Mouse (Mus musculus): ENCODE measurements around the gene Eif3k.

DNA sequence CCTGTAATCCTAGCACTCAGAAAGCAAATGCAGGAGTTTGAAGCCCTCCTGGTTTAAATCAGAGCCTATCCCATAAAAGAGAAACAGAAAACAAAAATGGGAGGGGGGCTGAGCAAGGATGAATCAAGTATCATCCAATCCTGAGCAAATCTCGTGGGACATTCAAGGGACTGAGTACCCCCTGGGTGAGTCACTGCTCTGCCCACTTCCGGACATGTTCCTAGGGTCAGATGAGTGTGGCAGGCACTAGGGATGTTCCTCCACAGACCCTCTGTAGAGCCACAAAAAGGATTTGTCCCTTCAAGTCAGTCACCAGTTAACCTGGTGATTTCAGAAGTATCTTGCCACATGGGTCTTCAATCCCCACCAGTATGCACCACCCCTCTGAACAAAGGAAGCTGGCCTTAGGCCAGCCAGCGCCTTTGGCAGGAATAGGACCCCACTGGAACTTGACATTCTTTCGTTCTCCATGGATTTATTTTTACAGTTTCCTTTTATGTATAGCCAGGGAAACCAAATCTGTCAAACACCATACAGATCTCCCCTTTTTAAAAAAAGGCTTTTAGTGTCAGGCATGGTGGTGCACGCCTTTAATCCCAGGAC, 26.3 kb downstream of the Eif3k start:
- TF ChIP-seq CTCF (IDR thresholded peaks at IDR 0.05; ENCODE audit: borderline replicate concordance, insufficient read depth, low read length), result no peak
- no peak for TF ChIP-seq POLR2A (IDR thresholded peaks at IDR 0.05; ENCODE audit: low read depth, low read length)

All from embryonic fibroblast, embryonic 13.5 days (primary cell).